14 mouse cellular contexts compared by ENCODE assay signal in the genomic region with DNA sequence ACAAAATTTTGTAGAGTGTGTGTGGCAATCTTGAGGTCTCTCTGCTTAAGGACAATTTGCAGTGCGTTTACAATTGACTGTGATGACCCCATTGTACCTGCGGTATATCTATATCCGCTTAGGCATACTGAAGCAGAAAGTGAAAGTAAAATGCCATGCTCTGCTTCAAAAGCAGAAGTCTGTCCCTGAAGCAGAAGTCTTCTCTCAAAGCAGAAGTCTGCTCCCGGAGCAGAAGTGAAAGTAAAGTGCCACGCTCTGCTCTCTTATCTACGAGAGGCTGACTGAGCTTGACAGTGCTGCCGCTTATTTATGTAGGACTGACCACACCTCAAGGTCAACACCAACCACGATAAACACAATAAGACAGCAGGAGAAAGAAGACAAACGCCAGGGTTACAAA.
DNase-seq lines count a peak whose midpoint lies in the region; TF ChIP-seq lines count a peak whose summit lies in the region.
"Had no signal": no experiment of that assay in that cellular context is flagged by ENCODE, and none has a peak within 500 bp of the region (broad histone marks: within the 10 kb centered on the region; RNA-seq: fewer than 3 reads in every experiment).

No protein-coding gene starts in this region.

- intact Hi-C loops in gastrocnemius, postnatal 36 days (cut with DNase I) = no loop called here

- peak overlapping the region; percentile 29 for H3K4me3 ChIP-seq in testis, adult 2 months (ENCODE audit: control insufficient read depth, low read depth, low read length)
- H3K4me3 ChIP-seq: embryonic facial prominence, embryonic 13.5 days; neural tube, embryonic 12.5 days had no signal

- H3K27me3 ChIP-seq in testis, adult 2 months (ENCODE audit: control insufficient read depth, insufficient read depth, low read length) = no peaks in the 10 kb centered on the region
- H3K27me3 ChIP-seq in splenic B cell, adult 2 months (ENCODE audit: control insufficient read depth, insufficient read depth, low read length, poor library complexity, severe bottlenecking) = no peaks in the 10 kb centered on the region
- H3K27me3 ChIP-seq: embryonic facial prominence, embryonic 13.5 days; neural tube, embryonic 12.5 days had no signal

- H3K4me1 ChIP-seq in testis, adult 2 months (ENCODE audit: control insufficient read depth, insufficient read depth, low read length) = no peaks in the 10 kb centered on the region
- H3K4me1 ChIP-seq: embryonic facial prominence, embryonic 13.5 days; neural tube, embryonic 12.5 days had no signal

- no peaks in the 10 kb centered on the region for H3K36me3 ChIP-seq in testis, adult 2 months (ENCODE audit: control insufficient read depth, insufficient read depth, low read length)
- no peaks in the 10 kb centered on the region for H3K36me3 ChIP-seq in splenic B cell, adult 2 months (ENCODE audit: control insufficient read depth, insufficient read depth, low read length, poor library complexity, severe bottlenecking)
- H3K36me3 ChIP-seq: embryonic facial prominence, embryonic 13.5 days; neural tube, embryonic 12.5 days had no signal

- DNase-seq in adrenal gland, postnatal 10 days = peak; percentile 14
- DNase-seq in adrenal gland, adult 8-10 months = no peak
- DNase-seq in testis, postnatal 10 days (ENCODE audit: low spot score) = no peak
- peak; percentile 5 for DNase-seq in brain, adult 2 months (ENCODE audit: low read depth, low spot score)
- peak; percentile 21 for DNase-seq in splenic B cell, adult 2 months (ENCODE audit: low read depth, low spot score)
- no peak for DNase-seq in gastrocnemius, postnatal 36 days
- no peak for DNase-seq in gastrocnemius, postnatal 25 days
- DNase-seq: cerebellum, adult 9-11 months; kidney, postnatal 4 days; right cerebral cortex, postnatal 25 days had no signal

- no peak overlapping the region for H3K27ac ChIP-seq in testis, adult 2 months (ENCODE audit: control insufficient read depth, insufficient read depth, low read depth, low read length)
- H3K27ac ChIP-seq: embryonic facial prominence, embryonic 13.5 days; liver, embryonic 14.5 days; neural tube, embryonic 12.5 days had no signal

- no peak for TF ChIP-seq CTCF in testis, adult 2 months (IDR thresholded peaks at IDR 0.05; ENCODE audit: control insufficient read depth, insufficient read depth, insufficient replicate concordance, low read depth, low read length)

- TF ChIP-seq POLR2A in testis, adult 2 months (IDR thresholded peaks at IDR 0.05; ENCODE audit: control insufficient read depth, low read depth, low read length) = no peak

Comparison
In these comparisons a context has a peak if more than half of its experiments do, and no peak if none do; other contexts are left out.
1. DNase-seq: peak in adrenal gland, postnatal 10 days (single experiment), brain, adult 2 months (single experiment) and splenic B cell, adult 2 months (single experiment); none in adrenal gland, adult 8-10 months (single experiment), testis, postnatal 10 days (single experiment), gastrocnemius, postnatal 36 days (0 of 2) and gastrocnemius, postnatal 25 days (single experiment).